Mouse (Mus musculus): ENCODE data around the gene Dbr1. TPM values are rescaled to one million over a fixed set of nuclear protein-coding genes. Genes with fewer than 3 reads are reported as not detected.
"Not testable (repeated sequence)": the region's sequence is repeated elsewhere in the genome, so short reads cannot be mapped to it uniquely, and the experiment has no call there.

Dbr1 gene
- total RNA-seq (2015; ENCODE audit: low replicate concordance): 7.5 and 11.5 TPM in 2 replicates
- total RNA-seq (2017; ENCODE audit: low replicate concordance): 12.3 and 32.3 TPM in 2 replicates

DNA sequence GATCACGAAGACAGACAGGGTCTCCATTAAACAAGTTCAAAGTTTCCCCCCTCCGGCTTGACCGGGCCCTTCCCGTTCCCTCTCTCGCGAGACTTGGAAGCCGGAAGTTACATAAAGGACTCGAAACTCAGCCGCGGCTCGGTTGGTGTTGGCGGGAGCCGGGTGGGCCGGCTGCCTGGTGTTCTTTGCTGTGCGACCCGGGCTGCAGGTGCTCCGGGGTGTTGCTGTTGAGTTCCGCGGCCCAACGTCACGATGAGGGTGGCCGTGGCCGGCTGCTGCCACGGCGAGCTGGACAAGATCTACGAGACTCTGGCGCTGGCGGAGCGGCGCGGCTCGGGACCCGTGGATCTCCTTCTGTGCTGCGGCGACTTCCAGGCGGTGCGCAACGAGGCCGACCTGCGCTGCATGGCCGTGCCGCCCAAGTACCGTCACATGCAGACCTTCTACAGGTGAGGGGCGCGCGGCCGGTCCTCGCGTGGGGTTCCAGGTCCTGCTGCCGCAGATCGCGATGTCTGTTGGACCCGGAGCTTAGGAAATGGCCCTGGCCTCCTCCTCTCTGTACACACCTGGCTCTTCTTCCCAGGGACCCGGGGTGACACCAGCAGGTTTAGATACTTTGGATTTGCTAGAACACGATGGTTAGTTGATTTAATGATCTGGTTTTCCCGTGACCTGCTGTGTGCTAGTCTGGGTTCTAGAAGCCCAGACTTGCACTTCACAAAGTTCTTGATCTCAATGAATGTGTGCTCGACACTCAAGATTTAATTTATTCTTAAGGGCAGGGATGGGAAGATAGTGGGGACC, at the start of gene Dbr1:
Gene Dbr1 (plus strand): TSS at position 123 of the 804 bp plus-strand sequence.
- ATAC-seq (replicated peaks; ENCODE audit: low FRiP score, poor library complexity, severe bottlenecking): peak; percentile 95

DNA sequence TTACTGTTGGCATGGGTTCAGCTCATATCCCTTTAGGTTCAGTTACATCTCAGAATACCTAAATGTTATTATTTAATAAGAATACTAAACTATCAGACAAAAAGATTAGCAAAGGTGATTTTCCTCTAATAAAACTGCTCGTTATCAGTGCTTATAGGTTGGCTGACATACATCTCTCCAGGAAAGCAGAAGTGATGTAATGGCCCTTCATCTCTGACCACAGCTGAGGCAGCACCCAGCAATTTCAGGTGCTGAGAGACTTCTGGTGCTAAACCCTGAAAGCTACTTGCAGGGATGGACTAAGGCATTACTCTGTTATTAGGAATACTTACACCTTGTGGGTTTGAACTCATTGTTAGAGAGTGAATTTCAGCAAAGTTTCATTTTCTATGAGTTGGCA, 43.7 kb upstream of the Dbr1 start:
- ATAC-seq (replicated peaks; ENCODE audit: low FRiP score, poor library complexity, severe bottlenecking): no peak

DNA sequence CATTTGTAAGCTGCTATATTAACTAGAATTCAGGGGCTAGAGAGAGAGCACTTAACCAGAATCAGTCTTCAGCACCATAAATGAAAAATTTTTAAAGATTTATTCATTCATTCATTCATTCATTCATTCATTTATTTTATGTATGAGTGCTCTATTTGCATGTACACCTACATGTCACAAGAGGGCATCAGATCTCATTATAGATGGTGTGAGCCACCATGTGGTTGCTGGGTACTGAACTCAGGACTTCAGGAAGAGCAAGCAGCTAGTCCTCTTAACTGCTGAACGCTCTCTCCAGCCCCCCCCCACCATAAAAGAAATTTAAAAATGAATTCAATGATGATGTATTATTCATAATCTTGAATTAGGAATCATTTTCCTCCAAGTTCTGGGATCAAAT, 29.3 kb upstream of the Dbr1 start:
- no peak for ATAC-seq (replicated peaks; ENCODE audit: low FRiP score, poor library complexity, severe bottlenecking)

DNA sequence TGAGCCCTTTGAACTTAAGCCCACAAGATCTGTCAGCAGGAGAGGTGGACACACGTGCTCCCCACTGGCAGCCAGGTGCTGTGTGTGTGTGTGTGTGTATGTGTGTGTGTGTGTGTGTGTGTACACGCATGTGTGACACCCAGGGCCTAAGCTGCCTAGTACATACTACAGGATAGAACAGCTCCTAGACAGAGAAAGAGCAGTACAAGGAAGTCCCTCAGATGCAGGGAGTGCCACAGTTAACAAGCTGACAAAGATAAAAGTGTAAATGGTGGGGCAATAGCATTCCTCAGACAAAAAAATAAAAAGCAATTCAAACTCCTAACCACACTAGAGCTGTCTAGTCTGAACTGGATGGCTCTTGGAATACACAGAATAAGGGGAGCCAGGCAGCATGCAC, 23.5 kb upstream of the Dbr1 start:
- no peak for ATAC-seq (replicated peaks; ENCODE audit: low FRiP score, poor library complexity, severe bottlenecking)

DNA sequence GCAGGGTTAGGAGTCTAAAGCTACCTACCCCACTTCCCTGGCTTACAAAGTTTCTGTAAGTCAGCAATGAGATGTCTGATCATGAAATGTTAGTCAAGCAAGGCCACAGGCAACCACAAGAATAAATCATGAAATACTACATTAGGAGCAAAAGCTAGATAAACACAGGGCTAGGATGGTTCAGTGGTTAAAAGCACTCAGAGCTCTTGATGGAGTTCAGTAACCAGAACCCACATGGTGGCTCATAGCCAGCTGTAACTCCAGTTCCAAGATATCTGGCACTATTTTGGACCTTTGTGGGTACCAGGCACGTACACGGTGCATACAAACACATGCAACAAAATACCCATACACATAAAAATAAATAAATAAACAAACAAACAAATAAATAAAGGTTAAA, 22.6 kb upstream of the Dbr1 start:
- ATAC-seq (replicated peaks; ENCODE audit: low FRiP score, poor library complexity, severe bottlenecking): no peak

DNA sequence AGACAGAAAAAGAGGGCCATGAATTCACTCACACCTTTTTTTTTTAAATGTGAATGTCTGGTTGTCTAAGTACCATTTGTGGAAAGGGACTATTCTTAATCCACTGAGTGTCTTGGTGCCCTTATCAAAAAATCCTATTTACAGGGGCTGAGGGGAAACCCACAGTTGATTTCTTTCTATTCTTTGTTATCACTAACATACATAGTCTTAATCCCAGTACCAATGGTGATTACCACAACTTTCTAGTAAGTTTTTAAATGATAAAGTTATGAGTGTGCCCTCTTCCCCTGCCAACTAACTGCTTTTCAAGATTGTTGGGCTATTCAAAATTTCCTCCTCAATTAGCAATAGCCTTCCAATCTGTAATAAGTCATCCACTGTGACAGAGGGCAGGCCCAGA, 21.5 kb upstream of the Dbr1 start:
- ATAC-seq (replicated peaks; ENCODE audit: low FRiP score, poor library complexity, severe bottlenecking): no peak

DNA sequence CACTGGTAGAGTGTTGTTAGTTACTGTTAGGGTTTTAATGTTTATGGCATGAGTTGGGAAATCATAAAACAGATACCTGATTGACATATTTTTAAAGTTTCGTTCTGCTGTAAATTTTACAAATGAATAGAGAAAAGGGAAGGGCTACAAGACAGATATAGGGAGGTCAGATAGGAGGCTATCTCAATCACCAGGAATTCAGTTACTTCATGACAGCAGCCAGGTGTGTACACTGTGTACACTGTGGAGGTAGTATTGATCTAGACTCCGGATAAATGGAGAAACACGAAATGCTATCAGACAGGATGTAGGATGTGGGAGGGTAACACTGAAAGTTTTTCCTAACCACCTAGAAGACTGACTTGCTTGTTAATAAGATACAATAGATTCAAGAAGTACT, 20.3 kb upstream of the Dbr1 start:
- no peak for ATAC-seq (replicated peaks; ENCODE audit: low FRiP score, poor library complexity, severe bottlenecking)

DNA sequence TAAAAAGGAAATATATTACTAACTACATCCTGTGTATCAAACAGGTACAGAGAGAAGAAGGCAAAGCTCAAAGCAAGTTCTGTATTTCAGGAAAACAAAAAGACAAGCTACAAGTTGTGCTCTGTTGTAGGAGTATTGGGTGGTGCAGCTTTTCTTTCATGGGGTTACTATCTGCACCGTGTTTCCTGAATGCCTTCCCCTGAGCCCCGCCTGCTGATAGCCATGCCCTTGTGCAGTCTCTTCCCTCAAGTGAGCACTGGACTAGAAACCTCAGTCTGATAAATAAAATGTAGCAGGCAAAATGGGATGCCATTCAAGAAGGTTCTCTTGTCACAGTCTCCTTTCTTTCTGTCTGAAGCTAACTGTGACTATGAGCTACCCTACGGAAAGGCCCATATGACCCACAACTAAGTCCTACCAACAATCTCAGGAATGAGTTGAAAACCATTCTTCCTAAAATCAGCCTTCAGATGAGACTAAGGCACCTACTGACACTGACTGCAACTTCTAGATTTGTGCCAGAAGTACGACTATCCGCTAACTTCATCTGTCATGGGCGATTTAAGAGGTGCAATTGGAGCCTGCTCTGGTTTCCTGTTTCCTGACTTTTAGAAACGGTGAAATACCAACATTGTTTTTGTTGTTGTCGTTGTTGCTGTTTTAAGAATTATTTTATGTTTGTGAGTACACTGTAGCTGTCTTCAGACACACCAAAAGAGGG, 17.9 kb upstream of the Dbr1 start:
- peak; percentile 54; the same call in 1 of the 2 replicates for ATAC-seq (replicated peaks; ENCODE audit: low FRiP score, poor library complexity, severe bottlenecking)

DNA sequence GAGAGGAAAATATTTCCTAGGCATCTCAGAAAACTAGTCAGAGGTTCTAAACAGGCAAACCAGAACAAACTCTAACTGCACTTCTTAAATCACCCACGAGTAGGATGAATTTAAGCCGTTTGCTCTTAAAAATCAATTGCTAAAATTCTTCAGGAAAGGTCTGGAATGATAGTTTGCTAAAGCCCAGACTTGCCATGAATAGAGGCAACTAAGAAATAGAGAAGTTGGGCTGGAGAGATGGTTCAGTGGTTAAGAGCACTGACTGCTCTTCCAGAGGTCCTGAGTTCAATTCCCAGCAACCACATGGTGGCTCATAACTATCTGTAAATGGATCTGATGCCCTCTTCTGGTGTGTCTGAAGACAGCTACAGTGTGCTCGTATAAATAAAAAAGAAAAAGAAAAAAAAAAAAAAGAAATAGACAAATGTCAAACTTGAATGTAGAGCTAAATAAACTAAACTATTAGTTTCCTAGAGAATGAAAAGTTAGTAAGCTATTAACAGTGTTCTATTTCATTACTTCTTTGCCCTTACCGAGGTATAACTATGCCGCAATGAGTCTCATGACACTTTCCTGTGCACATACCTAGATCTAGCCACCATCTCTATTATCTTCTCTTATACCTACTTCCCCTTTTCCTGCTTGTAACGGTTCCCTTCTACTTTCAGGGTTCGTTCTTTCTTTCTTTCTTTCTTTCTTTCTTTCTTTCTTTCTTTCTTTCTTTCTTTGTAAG, 16.6 kb upstream of the Dbr1 start:
- ATAC-seq (replicated peaks; ENCODE audit: low FRiP score, poor library complexity, severe bottlenecking): no peak

DNA sequence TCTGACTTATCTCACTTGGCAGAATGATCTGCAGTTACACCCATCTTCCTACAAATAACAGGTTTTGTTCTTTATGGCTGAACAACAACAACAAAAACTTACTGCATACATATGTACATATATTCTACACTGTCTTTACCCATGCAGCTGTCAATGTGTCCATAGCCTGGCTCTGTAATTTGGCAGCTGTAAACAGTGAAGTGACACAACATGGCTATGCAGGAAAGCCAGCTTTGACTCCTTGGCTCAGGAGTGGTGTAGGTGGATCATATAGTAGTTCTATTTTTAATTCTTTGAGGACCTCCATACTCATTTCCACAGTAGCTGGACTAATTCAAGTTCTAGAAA, 16.1 kb upstream of the Dbr1 start:
- ATAC-seq (replicated peaks; ENCODE audit: low FRiP score, poor library complexity, severe bottlenecking): no peak

DNA sequence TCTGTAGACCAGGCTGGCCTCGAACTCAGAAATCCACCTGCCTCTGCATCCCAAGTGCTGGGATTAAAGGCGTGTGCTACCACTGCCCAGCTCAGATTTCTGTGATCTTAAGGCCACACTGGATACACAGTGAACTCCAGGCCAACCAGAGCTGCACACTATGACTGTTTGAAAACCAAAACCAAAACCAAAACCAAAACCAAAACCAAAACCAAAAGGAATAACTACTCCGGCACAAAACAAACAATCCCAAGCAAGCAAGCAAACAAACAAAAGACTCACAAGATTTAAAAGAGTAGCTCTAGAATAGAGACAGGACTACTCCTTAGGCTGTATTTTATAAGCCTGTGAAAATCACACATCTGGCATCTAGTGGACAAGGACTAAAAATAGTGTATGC, 15.2 kb upstream of the Dbr1 start:
- no peak for ATAC-seq (replicated peaks; ENCODE audit: low FRiP score, poor library complexity, severe bottlenecking)

DNA sequence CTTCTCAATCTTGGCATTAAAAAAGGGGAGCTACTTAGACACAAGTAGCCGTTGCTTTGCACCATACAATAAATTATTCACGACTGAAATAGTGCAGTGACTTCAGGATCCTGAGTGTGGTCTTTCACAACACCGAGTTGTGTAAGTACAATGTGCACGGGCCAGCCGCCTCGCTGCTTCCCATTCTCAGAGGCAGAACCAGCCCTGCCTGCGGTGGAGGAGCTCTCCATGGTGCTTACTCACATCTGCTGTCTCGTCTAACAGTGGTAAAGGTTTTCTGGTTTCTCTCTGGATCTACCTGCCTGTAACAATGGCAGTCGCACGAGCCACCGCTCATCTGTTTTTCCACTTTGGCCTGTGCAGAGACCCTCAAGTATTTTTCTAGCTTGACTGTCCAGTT, 11.9 kb upstream of the Dbr1 start:
- ATAC-seq (replicated peaks; ENCODE audit: low FRiP score, poor library complexity, severe bottlenecking): no peak

DNA sequence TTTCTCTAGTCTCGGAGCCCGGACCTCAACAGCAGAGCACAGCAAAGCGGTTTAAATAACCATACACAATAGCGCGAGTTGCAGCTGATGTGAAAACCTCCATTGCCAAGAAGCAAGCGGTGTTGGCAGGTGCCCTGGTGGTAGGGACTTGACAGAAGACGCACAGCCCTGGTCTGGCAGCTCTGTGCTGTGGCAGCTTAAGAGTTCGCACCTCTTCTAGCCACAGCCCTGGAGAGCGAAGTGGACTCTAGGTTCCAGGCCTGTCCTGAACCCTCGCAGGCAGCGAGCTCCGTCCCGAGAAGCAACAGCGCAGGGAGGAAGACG, 7.6 kb upstream of the Dbr1 start:
- ATAC-seq (replicated peaks; ENCODE audit: low FRiP score, poor library complexity, severe bottlenecking): no peak; the same call in 1 of the 2 replicates

DNA sequence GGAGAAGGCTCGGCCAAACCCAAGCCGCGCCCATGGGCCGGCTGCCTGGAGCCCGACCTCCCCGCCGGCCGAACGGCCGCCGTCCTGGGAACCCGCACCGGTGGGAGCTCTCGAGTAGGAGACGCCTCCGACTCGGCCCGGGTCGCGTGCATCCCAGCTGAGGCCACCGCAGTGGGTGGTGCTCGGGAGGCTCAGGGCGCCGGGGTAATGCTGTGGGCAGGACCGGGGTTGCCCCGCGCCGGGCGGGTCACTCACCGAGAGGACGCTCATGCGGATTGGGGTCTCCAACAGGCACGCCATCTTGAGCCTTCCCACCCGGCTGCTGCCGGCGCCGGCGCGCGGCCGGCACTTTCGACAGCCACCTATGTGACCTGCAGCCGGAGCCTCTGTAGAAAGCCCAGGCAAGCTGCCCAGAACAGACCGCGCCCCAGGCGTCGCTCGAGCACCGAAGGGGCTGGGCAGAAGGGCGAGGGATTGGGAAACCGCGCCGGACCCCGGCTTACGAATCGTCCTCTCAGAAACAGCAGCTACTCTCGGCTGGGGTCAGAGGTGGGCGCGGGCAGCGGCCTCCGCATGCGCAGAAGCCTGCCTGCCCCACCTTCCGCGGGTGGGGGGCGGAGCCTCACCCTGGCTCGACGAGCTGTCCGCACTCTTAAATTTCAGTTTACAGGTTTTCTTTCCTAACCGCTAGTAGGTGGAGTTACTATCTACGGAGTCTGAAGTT, 7.1 kb upstream of the Dbr1 start, which contains the start of gene Armc8:
Gene Armc8 (minus strand): TSS at position 553 of the 724 bp plus-strand sequence.
- peak; percentile 94 for ATAC-seq (replicated peaks; ENCODE audit: low FRiP score, poor library complexity, severe bottlenecking)

DNA sequence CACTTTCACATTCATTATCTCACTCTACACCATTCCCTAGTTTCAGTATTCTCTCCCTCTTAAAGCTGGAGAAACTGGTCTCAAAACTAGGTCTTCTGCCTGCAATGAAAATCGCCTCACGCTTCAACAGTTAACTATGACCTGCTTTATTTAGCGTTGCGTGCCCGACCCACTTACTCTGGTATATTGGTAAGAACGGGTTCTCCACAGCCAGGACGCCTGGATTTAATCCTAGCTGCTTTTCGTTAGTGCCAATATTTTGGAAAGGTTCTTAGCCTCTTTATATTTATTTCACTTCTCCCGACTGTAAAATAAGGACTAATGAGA, 6.6 kb upstream of the Dbr1 start:
- ATAC-seq (replicated peaks; ENCODE audit: low FRiP score, poor library complexity, severe bottlenecking): peak; percentile 57

DNA sequence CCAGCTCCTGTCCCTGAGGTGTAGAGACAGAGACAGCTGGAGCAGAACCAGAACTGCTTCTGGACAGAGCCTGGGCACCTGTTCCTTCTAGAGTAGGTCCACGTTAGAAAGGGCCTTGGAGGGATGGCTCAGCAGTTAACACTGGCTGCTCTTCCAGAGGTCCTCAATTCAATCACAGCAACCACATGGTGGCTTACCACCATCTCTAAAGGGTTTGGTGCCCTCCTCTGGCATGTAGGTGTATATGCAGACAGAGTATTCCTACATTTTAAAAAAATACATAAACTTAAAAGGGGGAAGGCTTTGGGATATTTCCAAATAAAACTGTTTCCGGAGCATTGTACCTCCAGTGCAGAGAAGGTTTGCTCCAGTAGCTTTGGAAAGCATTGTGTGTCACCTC, 5.1 kb downstream of the Dbr1 start:
- ATAC-seq (replicated peaks; ENCODE audit: low FRiP score, poor library complexity, severe bottlenecking): peak; percentile 57; the same call in 1 of the 2 replicates

DNA sequence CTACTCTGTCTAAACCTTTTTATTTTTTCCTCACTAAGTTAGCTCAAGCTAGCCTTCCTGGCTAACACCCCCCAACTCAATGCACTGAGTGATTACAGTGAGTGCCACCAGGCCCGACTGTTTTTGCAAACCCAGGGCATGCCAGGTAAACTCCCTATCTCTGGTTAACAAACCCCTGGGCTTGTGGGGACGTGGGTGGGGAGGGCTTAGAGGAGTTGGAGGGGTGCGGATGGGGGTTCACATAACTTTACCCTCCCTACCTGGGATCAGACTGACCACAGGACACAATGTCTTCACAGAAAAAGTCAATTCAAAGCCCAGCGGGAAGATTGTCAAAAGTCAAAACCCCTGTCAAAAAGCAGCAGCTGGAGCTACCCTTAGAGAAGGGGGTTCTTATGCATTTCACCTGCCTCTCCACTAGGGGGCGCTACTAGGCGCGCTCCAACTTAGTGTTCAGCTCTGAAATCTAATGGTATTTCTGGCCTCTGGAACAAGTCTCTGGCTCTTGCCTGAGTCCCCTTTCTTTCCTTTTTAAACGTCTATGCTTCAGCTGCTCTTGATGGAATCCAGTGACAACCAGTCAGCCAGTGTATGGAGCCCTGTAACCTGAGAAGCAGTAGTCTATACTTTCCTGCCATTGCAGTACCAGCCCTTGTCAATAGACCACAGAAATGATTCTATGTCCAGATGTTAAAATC, 12.1 kb downstream of the Dbr1 start:
- peak; percentile 68 for ATAC-seq (replicated peaks; ENCODE audit: low FRiP score, poor library complexity, severe bottlenecking)

DNA sequence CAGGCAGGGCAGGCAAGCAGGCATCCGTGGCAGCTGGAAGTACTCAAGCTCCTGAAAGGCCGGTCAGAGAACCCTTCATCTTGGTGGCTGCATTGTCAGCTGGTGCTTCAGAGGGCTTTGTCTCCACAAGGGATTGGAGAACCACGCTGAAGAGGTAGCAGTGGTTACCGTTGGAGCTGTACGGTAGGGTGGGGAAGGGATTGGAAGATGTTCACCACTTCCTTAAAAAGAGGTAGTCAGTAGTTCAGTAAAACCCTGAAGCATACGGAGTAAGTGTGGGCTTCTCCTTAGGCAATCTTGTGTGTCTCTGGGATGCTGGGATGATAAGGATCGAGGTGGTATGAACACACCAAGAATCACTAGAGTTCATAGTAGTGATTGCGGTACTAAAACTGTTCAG, 15.5 kb downstream of the Dbr1 start:
- ATAC-seq (replicated peaks; ENCODE audit: low FRiP score, poor library complexity, severe bottlenecking): no peak

DNA sequence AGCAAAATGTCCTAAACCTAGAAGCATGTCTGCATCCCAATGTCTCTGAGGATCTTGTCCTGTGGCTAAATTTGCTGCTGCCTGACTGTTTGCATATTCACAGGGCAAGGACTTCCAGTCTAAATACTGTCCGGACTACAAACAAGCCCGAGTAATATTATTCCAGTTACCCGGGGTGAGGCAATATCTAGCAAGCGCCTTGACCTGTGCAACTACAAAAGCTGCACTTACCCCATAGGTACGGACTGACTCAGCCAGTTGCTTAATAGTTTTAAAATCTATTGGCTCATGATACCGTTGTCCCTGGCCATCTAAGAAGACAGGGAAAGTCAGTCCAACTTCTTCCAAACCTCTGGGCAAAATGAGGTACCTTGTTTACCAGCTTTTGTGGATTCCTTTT, 23.5 kb downstream of the Dbr1 start:
- not testable (repeated sequence) for ATAC-seq (replicated peaks; ENCODE audit: low FRiP score, poor library complexity, severe bottlenecking)

DNA sequence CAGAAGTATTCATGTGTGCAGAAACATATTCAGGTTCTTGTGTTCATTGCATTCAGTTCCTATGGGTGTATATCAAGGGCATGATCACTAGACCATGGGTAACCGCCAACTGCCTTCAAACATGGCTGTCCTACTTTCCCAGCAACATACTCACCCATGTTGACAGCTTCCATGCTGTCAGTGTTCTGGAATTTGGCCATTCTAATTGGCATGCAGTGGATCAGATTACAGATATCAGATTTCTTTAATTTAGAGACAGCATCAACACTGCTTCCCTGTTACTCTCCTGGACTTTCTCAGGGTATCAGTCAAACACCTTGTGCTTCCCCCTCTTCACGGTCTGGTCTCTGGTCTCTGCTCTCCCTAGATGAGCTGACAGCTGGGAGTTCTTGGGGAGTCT, 28.0 kb downstream of the Dbr1 start:
- no peak for ATAC-seq (replicated peaks; ENCODE audit: low FRiP score, poor library complexity, severe bottlenecking)
